Mouse (Mus musculus) gastrocnemius, adult 2 months (tissue): ENCODE data around the gene Hpse. TPM values are rescaled to one million over a fixed set of nuclear protein-coding genes. Genes with fewer than 3 reads are reported as not detected.

Source experiments
- DNase-seq: peaks from one replicate; pipeline ENCODE4 v3.0.0; 2022
- H3K27ac ChIP-seq: fragments of 200-600 bp; 2 replicates; pipeline ENCODE4 v1.8.1; 2022; ENCODE audit warnings: mild to moderate bottlenecking
- H3K4me3 ChIP-seq: fragments of 200-600 bp; 2 replicates; pipeline ENCODE4 v1.8.1; 2022; ENCODE audit warnings: mild to moderate bottlenecking, moderate library complexity
- CTCF ChIP-seq: fragments of 200-600 bp; IDR thresholded peaks from 2 replicates; pipeline ENCODE4 v1.8.1; 2022; ENCODE audit warnings: antibody characterized with exemption, mild to moderate bottlenecking, moderate library complexity
- intact Hi-C: fragments of 180-260 bp; cut with DNase I; formaldehyde crosslinking; loops from one replicate; pipeline ENCODE4 v1.15.1; 2025
- total RNA-seq, 2 experiments: library from RNA; stranded (reverse); gene quantifications; 2 replicates each; pipeline ENCODE4 v1.2.3; 2021

Gene Hpse
- total RNA-seq, 2 experiments from 2014 or later, result 0.20 to 0.45 TPM

DNA sequence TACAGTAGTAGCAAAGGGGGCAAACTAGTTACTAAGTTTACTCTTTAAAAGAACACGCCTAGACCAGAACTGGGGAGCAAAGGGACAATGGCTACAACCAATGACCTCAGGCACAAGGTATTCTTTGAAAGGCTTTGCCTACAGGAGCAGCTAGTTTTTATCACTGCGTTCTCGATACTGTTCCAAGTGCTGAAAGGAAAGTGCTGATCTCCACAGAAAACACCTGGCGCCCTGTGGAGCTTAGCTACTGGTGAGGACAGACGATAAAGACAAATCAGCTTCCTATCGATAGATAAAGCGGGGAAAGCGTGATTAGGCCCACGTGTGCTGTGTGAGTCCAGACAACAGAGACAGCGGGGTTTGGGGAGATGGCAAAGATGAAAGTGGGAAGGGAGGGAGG lies 71.5 kb downstream of the Hpse start:
- no peak for TF ChIP-seq CTCF
- no peak for DNase-seq
- H3K27ac ChIP-seq, result no peak overlapping the region
- H3K4me3 ChIP-seq, result no peak overlapping the region
- intact Hi-C loops, result no loop called here

DNA sequence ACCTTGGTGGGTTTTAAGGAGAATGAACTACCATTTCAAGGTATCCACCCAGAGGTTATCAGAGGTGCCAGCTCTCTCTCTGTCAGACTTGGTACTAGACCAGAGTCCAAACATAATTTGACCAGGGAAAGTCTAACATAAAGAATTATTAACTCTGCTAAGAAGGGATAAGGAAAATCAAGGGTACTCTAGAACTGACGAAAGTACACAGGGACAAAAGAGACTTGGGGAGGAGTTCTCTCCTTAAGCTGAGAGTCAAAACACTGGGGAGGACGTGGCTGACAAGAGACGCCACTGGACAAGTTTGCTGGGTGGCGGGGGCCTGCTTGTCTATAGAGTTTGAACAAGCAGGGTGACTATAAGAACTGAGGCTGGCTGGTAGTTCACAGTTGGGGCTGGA lies 73.0 kb downstream of the Hpse start:
- intact Hi-C loops, result no loop called here
- Histone ChIP-seq H3K4me3 (no peak overlapping the region), H3K27ac (no peak overlapping the region)
- DNase-seq, result no peak
- no peak for TF ChIP-seq CTCF

DNA sequence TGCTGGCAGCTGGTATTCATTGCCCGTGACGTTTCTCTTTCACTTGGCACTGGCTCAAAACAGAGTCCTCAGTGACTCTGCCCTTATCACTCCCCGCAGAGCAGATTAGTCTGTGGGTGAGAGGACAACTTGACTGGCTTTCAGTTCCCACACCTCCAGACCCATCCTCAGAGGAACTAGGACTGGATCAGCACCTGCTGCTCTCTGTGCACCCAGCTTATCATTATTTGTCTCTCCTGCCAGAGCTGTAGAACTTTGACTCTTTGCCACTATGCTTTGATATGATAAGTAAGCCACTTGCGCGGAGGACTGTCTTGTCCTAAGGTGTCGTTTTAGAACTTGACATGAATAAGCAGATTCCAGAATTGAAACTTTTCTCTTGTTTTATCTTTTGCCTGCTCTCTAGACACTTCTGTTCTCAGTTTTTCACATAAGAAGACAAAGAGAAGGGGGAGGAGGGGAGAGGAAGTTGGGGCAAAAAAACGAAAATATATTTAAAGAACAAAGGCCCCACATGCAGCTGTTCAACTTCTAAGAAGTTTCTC lies 75.5 kb downstream of the Hpse start:
- intact Hi-C loops, result no loop called here
- no peak for DNase-seq
- Histone ChIP-seq H3K27ac (no peak overlapping the region), H3K4me3 (no peak overlapping the region)
- TF ChIP-seq CTCF, result no peak

DNA sequence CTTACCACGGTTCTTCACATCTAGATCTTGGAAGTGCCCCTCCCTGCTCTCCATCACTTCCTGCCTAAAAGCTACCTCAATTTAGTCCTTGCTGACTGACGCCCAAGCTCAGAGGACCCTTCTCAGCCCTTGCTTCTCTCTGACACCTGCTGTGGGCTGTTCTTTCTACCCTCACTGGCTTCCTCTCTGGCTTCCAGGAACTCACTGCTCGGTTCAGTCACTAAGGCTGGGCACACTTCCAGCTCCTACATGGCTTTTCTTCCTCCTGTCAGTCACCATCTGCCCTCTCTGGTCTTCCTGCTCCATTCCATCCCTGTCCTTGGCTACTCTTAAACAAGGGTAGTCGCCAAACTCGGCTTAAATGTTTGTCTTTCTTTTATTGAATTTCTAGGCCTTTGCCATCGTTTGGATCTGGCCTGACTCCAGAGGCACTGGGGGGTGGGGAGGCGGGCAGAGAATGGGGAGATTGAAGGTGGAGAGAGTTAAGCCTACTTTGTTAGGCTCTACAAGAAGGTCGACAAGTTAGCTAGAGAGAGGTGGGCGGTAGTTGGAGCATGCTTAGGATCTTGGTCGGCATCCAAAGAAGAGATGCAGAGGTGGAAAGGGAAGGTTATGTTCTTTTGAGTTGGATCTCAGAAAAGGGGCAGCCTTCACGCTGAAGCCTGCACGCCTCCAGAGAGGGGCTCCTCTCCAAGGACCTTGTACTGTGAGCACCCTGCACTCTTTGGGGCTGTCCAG lies 76.1 kb downstream of the Hpse start:
- no peak overlapping the region for H3K27ac ChIP-seq
- TF ChIP-seq CTCF, result no peak
- intact Hi-C loops, result no loop called here
- H3K4me3 ChIP-seq, result no peak overlapping the region
- peak; percentile 22 for DNase-seq

DNA sequence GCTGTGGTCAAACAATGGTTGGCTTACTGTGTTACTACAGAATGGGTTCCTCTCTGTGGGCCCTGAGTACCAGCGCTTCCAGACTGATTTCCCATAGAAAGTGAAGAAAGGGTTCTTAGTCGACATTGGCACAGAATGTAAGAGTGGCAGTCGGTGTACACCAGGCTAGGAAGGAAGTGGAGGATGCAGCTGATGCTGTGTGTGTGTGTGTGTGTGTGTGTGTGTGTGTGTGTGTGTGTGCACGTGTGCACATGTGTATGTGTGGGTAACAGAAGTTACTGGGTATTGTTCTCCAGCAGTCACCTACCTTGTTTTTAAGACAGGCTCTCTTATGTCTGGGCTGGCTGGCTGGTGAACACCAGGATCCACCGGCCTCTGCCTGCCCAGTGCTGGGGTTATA lies 77.2 kb downstream of the Hpse start:
- H3K27ac ChIP-seq, result no peak overlapping the region
- intact Hi-C loops, result no loop called here
- DNase-seq, result peak; percentile 2
- TF ChIP-seq CTCF, result no peak
- no peak overlapping the region for H3K4me3 ChIP-seq

DNA sequence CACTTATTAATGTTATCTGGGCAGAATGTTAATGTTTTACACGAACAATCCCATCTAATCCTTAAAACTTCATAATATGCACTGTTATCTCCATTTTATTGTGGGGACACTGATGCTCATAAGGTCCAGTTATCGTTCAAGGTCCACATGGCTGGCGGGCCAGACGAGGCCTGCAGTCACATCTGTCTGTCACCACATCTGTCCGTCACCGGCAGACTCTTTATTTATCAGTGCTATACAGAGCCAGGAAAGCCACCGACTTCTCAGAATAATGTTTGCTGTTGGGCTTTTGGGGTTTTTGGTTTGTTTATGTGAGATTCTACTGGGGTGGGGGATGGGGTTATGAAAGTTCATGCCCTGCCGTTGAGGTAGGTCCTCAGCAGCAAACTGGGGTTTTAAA lies 81.0 kb downstream of the Hpse start:
- Histone ChIP-seq H3K4me3 (no peak overlapping the region), H3K27ac (no peak overlapping the region)
- DNase-seq, result no peak
- intact Hi-C loops, result no loop called here
- TF ChIP-seq CTCF, result no peak

DNA sequence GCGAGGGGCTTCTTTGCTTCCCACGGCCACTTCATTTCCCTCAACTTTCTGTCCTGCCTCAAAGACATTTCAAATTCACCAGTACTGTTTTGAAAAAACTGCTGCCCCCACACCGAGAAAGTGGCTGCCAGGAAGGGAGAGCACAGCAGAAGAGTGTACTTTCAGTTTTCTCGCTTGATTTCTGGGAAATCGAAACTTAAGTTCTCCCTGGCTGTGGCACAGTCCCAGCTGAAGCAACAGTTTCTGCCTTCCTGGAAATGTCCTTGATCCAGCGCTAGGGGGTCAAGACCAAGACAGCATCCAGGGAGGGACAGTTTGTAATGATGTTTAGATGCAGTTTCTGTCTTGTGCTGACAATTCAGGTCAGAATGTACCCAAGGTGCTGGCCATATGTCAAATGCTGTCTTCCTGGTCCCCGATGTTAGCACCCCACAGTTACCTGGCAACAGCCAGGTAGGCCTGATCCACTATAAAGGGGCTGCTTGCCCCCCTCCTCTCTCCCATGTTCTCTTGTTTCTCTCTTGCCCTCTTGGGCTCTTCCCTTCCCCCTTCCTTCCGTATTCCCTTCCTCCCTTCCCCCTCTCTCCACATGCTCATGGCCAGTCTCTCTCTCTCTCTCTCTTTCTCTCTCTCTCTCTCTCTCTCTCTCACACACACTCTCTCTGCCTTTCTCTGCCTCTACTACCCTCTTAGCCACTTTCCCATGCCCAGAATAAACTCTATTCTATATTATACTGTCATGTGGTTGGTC lies 82.5 kb downstream of the Hpse start:
- intact Hi-C loops, result no loop called here
- peak; percentile 55 for DNase-seq
- Histone ChIP-seq H3K4me3 (peak overlapping the region; percentile 47), H3K27ac (peak overlapping the region; percentile 50)
- TF ChIP-seq CTCF, result no peak

DNA sequence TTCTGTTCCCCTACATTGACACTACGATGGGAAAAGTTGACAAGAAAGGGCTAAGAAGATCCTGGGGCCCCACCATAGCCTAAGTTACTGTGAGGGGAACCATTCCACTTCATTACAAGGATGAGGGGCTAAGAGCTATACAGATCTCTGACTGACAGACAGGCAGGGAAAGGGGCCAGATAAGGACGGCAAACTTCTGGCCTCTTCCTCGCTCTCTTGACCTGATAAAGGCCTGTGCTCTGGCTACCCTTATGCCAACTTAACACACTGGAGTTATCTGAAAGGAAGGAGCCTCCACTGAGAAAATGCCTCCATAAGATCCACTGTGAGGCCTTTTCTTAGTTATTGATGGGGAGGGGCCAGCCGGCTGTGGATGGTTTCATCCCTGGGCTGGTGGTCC lies 83.6 kb downstream of the Hpse start:
- TF ChIP-seq CTCF, result no peak
- intact Hi-C loops, result no loop called here

DNA sequence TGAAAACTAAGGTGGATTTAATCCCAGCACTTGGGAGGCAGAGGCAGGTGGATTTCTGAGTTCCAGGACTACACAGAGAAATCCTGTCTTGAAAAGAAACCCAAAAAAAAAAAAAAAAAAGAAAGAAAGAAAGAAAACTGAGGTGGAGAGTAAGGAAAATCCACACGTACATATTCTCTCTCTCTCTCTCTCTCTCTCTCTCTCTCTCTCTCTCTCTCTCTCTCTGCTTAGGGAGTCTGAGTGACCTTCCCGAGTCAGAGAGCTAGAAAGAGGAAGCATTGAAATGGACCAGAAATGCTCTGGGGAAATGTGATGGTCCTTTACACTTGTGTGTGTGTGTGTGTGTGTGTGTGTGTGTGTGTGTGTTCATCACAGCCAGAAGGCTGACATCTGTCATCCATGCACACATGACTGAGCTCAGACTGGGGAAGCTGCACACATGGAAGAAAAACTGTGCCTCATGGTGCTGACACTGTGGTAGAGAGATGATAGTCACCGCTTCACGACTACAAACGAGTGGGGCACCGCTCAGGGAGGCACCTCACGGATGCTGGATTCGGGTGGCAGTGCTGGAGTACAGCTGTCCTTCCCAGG lies 84.5 kb downstream of the Hpse start:
- TF ChIP-seq CTCF, result no peak
- no peak for DNase-seq
- intact Hi-C loops, result no loop called here
- H3K27ac ChIP-seq, result no peak overlapping the region
- no peak overlapping the region for H3K4me3 ChIP-seq

More for the DNA sequence above, 83.6 kb downstream of the Hpse start:
- Histone ChIP-seq H3K4me3 (no peak overlapping the region), H3K27ac (peak overlapping the region; percentile 50; the same call in 1 of the 2 replicates)
- no peak for DNase-seq

DNA sequence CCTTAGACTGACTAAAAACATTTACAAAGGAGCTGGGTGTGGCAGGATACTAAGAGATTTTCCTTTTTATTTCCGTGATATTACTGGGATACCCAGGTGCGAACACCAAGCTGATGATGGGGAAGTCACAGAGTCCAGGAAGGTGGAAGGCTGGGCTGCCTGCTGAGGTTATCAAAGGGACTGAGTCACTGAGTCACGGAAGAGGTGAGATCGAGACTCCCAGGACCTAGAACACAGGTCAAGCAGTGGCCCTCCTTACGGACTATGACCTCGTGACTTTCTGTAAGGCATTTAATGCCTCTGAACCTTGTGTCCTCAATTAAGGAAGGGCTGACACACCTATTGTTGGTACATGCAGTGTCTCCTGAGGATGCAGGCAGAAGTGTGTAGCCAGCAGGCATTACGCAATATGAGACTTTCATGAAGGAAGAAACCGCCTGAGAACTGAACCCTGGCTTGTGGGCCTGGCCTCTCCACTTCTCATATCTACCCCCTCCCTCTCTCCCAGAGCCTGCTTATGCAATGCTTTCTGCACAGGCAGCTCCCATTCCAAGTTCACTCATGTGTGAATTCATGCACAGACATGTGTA lies 86.9 kb downstream of the Hpse start:
- TF ChIP-seq CTCF, result no peak
- intact Hi-C loops, result no loop called here
- Histone ChIP-seq H3K27ac (peak overlapping the region; percentile 16; the same call in 1 of the 2 replicates), H3K4me3 (no peak overlapping the region)
- DNase-seq, result peak; percentile 53

Other genes starting within 250 kb of the Hpse start
- 1 to 10 TPM; 3.2 to 4.9 TPM for gene Lin54, start 219.1 kb downstream of the Hpse start, total RNA-seq
- 100 to 1,000 TPM; 111 to 121 TPM for gene Cops4, start 201.4 kb downstream of the Hpse start, total RNA-seq
- not detected for gene Plac8, start 147.5 kb downstream of the Hpse start, total RNA-seq
- gene Coq2, start 44.6 kb downstream of the Hpse start, total RNA-seq, result 10 to 100 TPM; 72.2 to 74.6 TPM
- gene Helq, start 78.9 kb upstream of the Hpse start, total RNA-seq, result 1 to 10 TPM; 5.1 to 5.3 TPM
- gene Mrps18c, start 78.9 kb upstream of the Hpse start, total RNA-seq, result 10 to 100 TPM; 62.6 to 74.4 TPM
- 1 to 10 TPM; 4.3 to 4.4 TPM for gene Abraxas1, start 101.2 kb upstream of the Hpse start, total RNA-seq
- 1 to 10 TPM; 2.7 to 8.2 TPM for gene Gpat3, start 126.0 kb upstream of the Hpse start, total RNA-seq